Mouse (Mus musculus) thymus, adult 2 months (tissue): ENCODE measurements around the gene Srp14.

Experiments used
- CTCF ChIP-seq: fragments of 200-500 bp; IDR thresholded peaks from 2 replicates; pipeline ENCODE4 v1.5.1; 2012; ENCODE audit warnings: mild to moderate bottlenecking, control low read depth, low read length, moderate library complexity, borderline replicate concordance; ENCODE audit not compliant: control insufficient read depth, poor library complexity, insufficient read depth; ENCODE audit errors: extremely low read depth
- POLR2A ChIP-seq: fragments of 200-500 bp; IDR thresholded peaks from 2 replicates; pipeline ENCODE4 v1.6.1; 2012; ENCODE audit warnings: mild to moderate bottlenecking, low read length, control low read depth, moderate library complexity; ENCODE audit not compliant: control insufficient read depth, poor library complexity, insufficient read depth; ENCODE audit errors: extremely low read depth

DNA sequence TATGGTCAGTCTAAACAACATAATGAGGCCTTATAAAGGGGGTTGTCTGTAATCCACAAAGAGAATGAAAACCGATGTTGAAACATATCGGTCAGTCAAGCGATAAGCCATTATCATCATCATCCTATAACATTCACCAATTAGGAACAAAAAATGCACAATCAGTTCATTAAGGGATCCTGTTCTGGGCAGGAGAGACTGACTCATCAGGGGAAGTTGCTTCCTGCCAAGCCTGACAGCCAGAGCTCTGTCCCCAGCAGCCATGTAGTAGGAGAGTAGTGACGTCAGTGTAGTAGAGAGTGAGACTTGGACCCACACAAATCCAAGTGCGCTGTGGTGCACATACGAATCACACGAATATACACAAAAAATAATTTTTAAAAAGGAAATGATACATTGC lies 27.6 kb upstream of the Srp14 start:
- TF ChIP-seq CTCF (no peak), POLR2A (no peak)
